Mouse (Mus musculus) thymus, adult 2 months (tissue): ENCODE measurements around the gene Mylk4.

Source experiments
- CTCF ChIP-seq: fragments of 200-500 bp; IDR thresholded peaks from 2 replicates; pipeline ENCODE4 v1.5.1; 2012; ENCODE audit warnings: mild to moderate bottlenecking, control low read depth, low read length, moderate library complexity, borderline replicate concordance; ENCODE audit not compliant: control insufficient read depth, poor library complexity, insufficient read depth; ENCODE audit errors: extremely low read depth
- POLR2A ChIP-seq: fragments of 200-500 bp; IDR thresholded peaks from 2 replicates; pipeline ENCODE4 v1.6.1; 2012; ENCODE audit warnings: mild to moderate bottlenecking, low read length, control low read depth, moderate library complexity; ENCODE audit not compliant: control insufficient read depth, poor library complexity, insufficient read depth; ENCODE audit errors: extremely low read depth

- TF ChIP-seq POLR2A (no peak), CTCF (no peak)
Measured at GRCm38 (mm10) chr13:32667386-32667785, 116.4 kb downstream of the Mylk4 start.
